Mouse (Mus musculus) T-cell, adult 2 months (primary cell): Measurements from ENCODE around the gene Olfml1.

ENCODE experiments used
- DNase-seq: peaks from one replicate; pipeline ENCODE4 v3.0.0; 2022; ENCODE audit warnings: low spot score

The Olfml1 gene

GRCm38 (mm10) chr7:107595426-107595825, 28.2 kb downstream of the Olfml1 start:
- DNase-seq = no peak

GRCm38 (mm10) chr7:107596753-107597152, 29.5 kb downstream of the Olfml1 start:
- DNase-seq = no peak

- no peak for DNase-seq
Observed at GRCm38 (mm10) chr7:107597956-107598355, 30.7 kb downstream of the Olfml1 start.

GRCm38 (mm10) chr7:107600651-107601050, 33.4 kb downstream of the Olfml1 start:
- no peak for DNase-seq

GRCm38 (mm10) chr7:107602505-107602904, 35.3 kb downstream of the Olfml1 start:
- DNase-seq = no peak

GRCm38 (mm10) chr7:107602913-107603312, 35.7 kb downstream of the Olfml1 start:
- DNase-seq = no peak

- no peak for DNase-seq
Observed at GRCm38 (mm10) chr7:107607766-107608165, 40.5 kb downstream of the Olfml1 start.

- no peak for DNase-seq
Observed at GRCm38 (mm10) chr7:107609622-107610255, 42.5 kb downstream of the Olfml1 start.

- no peak for DNase-seq
Observed at GRCm38 (mm10) chr7:107610880-107611279, 43.6 kb downstream of the Olfml1 start.

GRCm38 (mm10) chr7:107618028-107618992, 51.1 kb downstream of the Olfml1 start:
- no peak for DNase-seq

GRCm38 (mm10) chr7:107619225-107619624, 52.0 kb downstream of the Olfml1 start:
- DNase-seq = no peak

GRCm38 (mm10) chr7:107620137-107620536, 52.9 kb downstream of the Olfml1 start:
- no peak for DNase-seq

- no peak for DNase-seq
Observed at GRCm38 (mm10) chr7:107624432-107624831, 57.2 kb downstream of the Olfml1 start.

GRCm38 (mm10) chr7:107625061-107625460, 57.8 kb downstream of the Olfml1 start, which contains the start of gene 5330417H12Rik:
TSS of gene 5330417H12Rik (minus strand) at chr7:107625161.
- DNase-seq = no peak

GRCm38 (mm10) chr7:107625781-107626180, 58.5 kb downstream of the Olfml1 start:
- DNase-seq = no peak

- no peak for DNase-seq
Observed at GRCm38 (mm10) chr7:107628383-107628782, 61.1 kb downstream of the Olfml1 start.

- DNase-seq = no peak
Observed at GRCm38 (mm10) chr7:107633201-107633600, 66.0 kb downstream of the Olfml1 start.

- DNase-seq = no peak
Observed at GRCm38 (mm10) chr7:107637398-107637797, 70.2 kb downstream of the Olfml1 start.

- DNase-seq = no peak
Observed at GRCm38 (mm10) chr7:107638026-107638425, 70.8 kb downstream of the Olfml1 start.
